Mouse (Mus musculus) embryo, embryonic 10 days (tissue): ENCODE measurements around the gene Nos1ap.

Source experiments
- DNase-seq: peaks from one replicate; pipeline ENCODE4 v3.0.0-alpha.2; 2015; ENCODE audit warnings: low spot score

Nos1ap gene

GRCm38 (mm10) chr1:170457673-170458072, 132.0 kb downstream of the Nos1ap start:
- peak; percentile 58 for DNase-seq

- DNase-seq, result no peak
Measured at GRCm38 (mm10) chr1:170455910-170456700, 133.6 kb downstream of the Nos1ap start.

DNA sequence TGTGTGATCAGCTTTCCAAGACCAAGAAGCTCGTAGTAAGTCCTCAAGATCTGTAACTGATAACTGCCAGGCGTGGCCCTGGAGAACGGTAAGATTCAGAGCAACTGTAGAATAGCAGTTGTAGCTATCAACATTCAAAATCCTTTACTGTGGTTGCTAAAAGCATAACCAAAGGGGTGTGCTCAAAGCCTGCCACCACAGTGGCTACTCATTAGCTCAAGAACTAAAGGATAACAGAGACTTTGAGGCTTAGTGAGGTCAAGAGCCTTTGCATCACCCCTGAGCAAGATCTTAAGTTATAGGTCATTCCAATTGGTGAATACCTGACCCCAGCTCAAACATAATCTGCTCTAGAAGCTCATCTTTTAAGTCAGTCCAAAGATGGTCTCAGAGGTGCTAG, 134.3 kb downstream of the Nos1ap start:
- DNase-seq, result no peak

DNA sequence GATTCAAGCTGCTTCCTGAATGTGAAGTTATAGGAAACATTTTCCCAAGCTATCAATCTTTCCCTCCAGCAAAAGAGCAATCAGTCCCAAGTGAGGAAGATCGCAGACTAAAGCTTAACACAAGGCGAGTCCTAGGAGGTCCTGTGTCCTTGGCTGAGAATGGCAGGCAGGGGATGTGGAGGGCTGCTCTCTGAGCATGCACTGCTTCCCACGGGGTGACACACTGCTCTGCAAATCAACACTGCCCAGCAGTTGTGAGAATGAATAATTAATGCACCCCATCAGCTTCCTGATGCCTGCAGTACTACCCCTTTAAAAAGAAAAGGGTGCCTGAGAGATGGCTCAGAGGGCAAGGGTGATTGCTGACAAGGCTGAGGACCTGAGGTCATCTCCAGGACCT, 136.2 kb downstream of the Nos1ap start:
- DNase-seq, result no peak

- DNase-seq, result peak; percentile 29
Measured at GRCm38 (mm10) chr1:170448244-170448643, 141.4 kb downstream of the Nos1ap start.

DNA sequence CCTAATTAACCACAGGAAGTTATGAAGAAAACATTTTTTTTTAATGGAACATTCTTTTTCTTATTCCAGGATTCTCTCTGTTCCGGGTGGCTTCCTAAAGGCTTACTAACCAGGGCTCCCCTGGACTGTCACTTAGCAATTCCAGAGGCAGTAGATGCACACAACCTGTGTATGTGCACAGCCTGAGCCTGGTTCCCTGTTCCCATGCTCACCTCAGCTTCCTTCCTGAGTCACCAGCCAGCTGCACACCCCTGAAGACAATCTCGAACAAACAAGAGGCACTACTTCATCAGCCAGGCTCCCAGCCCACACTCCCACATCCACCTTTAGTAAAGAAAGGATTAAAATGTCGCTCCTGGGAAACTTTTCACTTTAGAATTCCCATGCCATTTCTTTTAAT, 144.2 kb downstream of the Nos1ap start:
- DNase-seq, result no peak

DNA sequence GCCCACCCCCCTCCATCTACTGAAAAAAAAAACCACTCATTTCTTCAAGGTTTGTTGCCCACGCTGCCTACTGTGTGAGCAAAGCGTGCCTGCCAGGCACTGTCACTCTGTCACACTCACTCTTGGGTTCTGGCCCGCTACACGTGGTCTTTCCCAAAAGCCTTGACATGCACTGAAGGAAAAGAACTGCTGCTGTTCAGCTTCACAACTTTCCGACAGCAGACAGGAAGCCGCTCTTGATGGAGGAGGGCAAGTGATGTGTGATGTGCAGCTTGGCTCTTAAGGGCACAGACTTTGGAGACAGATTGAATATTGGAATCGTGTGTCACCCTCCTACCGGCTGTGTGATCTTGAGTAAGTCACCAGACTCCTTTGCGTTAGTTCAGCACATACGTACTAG, 149.3 kb downstream of the Nos1ap start:
- DNase-seq, result no peak

GRCm38 (mm10) chr1:170438471-170439151, 151.1 kb downstream of the Nos1ap start:
- peak; percentile 25 for DNase-seq

DNA sequence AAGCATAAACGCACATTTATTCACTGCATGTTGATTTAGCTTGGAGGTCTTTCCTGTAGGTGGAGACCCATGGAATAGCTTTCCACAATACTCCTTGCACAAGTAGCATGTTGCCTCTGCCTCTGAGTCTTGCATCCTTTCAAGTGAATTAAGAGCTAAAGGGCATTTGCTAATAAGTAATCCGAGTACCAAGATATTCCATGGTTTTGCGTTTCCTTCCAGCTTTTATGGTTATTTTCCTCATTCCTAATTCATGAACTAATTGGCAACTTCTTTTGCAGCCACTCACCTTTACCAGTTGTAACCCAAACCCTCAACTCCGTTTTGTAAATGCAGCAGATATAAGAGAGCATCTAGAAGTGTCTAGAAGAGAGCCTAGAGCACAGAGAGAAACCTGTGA, 155.5 kb downstream of the Nos1ap start:
- no peak for DNase-seq

- DNase-seq, result no peak
Measured at GRCm38 (mm10) chr1:170433661-170434060, 156.0 kb downstream of the Nos1ap start.

- DNase-seq, result no peak
Measured at GRCm38 (mm10) chr1:170432288-170432687, 157.4 kb downstream of the Nos1ap start.

- no peak for DNase-seq
Measured at GRCm38 (mm10) chr1:170431312-170431711, 158.3 kb downstream of the Nos1ap start.

DNA sequence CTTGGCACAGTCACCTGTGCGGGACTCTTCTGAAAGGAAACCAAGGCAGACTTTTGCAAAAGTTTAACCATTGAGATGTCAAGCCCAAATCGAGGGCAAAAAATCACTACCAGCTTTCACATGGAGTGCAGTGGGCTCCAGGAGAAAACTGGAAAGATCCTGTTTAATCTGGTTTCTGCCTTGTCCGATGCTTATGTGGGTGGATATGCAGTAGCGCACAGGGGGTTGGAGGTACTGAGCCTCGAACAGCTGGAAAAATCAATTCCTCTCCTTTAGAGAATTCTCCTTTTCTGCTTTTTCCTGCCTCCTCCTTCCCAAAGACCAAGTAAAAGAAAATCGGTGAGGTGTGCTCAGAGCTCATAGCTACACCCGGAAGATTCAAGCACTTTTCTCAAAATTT, 159.0 kb downstream of the Nos1ap start:
- DNase-seq, result no peak

DNA sequence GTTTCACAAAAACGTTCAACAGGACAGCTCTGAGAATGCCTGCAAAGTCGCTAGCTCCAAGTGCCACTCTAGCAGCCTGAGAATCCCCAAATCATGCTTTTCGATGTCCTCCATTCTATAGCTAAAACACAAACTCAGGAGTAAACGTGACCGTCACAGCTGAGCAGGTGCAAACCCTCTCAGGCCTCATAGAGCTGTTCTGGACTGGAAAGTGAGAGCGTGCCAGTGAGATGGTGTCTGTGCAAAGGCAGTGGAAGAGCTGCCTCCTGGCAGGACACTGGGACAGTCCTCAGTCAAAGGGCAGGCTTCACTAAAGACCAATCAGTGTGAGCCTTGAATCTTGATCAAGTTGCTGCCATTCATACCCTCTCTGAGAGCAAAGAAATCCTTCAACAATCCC, 160.0 kb downstream of the Nos1ap start:
- no peak for DNase-seq

DNA sequence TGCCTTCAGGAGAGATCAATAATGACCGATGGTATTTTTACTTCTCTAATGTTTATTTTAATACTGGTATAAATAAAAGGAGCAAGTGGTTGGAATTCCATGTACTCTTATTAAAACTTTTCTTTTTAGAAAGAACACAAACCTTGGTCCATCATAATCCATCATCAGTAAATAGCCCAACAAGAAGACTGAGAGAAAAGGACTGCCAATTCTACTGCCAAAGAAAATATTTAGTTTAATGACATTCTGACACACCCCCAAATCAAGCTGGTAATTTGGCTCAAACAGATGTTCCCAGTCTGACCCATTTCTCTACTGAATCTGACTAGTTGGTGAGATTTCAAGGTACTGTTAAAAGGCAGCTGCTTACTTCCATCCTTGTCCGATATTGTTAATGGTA, 161.5 kb downstream of the Nos1ap start:
- DNase-seq, result no peak

DNA sequence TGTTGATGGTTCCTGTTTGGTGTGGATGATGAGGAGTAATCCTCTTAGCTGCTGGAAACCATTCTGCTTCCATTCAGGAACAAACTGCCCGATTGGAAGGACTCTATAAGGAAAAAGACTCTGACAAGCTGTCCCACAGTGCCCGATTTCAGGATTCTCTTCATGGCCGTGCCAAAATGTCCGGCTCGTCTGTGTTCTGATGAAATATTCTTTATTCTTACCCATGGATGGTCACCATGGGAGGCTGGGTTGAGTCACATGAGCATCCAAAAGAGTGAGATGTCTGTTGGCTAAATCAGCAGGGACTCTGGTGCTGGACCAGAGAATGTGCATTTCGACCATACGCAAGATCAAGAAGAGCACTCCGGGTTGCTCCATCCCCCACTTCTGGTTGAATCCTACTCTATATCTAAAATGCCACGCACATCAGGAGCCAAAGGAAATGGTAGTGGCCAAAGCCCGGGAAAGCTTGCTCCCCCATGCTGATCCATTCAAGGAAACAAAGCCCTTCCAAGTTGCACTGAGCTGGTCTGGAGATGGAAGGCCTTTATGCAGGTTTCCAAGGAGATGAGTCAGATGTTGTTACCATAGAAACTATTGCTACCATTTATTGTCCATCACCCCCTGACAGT, 165.3 kb downstream of the Nos1ap start:
- peak; percentile 59 for DNase-seq

DNA sequence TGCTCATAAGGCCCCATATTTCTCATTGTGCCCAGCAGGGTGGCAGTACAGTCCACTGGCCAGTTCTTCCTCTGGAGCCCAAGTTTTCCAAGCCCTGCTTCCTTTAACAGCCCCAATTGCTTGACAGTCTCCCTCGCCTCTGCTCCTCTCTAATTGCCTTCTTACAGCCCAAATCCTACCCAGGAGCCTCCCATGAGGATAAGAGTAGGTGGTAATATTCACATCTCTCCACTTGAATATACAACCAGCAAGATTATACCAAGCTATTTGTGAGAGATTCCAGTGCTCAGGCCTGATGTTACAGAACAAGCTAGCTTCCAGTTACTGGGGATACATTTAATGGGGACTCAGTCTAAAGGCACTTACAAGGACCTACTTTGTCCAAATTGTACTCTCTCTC, 166.6 kb downstream of the Nos1ap start:
- no peak for DNase-seq

DNA sequence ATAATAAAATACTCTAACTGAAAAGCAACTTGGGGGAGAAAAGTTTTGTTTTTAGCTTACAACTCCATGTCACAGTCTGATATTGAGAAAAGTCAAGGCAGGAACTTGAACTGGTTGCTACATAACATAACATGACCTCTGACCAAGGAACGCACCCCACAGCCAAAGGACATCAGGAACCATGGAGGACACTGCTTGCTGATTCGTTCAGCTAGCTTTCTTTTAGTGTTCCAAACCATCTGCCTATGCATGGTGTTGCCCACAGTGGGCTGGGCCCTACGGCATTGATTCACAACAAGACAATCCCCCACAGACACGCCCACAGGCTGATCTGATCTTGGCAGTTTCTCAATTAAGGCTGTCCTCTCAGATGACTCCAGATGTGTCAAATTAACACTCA, 167.5 kb downstream of the Nos1ap start:
- DNase-seq, result no peak

- no peak for DNase-seq
Measured at GRCm38 (mm10) chr1:170419961-170420360, 169.7 kb downstream of the Nos1ap start.

- no peak for DNase-seq
Measured at GRCm38 (mm10) chr1:170418131-170418530, 171.5 kb downstream of the Nos1ap start.

- DNase-seq, result peak; percentile 27
Measured at GRCm38 (mm10) chr1:170416967-170417366, 172.7 kb downstream of the Nos1ap start.

DNA sequence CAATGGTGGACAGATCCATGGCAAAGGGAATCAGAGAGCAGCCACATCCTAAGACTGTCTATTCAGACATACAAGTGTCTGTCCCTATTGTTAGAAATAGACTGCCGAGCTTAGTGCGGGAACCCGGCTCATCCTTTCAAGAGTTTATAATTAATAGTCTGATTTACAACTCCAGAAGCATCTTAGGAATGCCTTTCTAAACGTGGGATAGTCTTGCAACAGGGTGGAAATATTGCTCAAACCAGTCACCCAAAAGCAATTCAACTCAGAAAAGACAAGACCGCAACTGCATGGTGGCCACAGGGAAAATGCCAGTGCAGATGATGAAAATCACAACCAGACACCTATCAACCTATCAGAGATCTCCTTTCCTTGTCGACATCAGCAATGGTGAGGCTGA, 173.5 kb downstream of the Nos1ap start:
- peak; percentile 18 for DNase-seq

GRCm38 (mm10) chr1:170415395-170415794, 174.3 kb downstream of the Nos1ap start:
- peak; percentile 37 for DNase-seq
